Mouse (Mus musculus) central nervous system, embryonic 11.5 days (tissue): ENCODE measurements around the gene Ssxb2. TPM values are rescaled to one million over a fixed set of nuclear protein-coding genes. Genes with fewer than 3 reads are reported as not detected.

Experiments
- polyA plus RNA-seq: library from polyadenylated mRNA; depleted of rRNA; stranded (reverse); fragments of >200 nt; gene quantifications from 2 replicates; pipeline ENCODE4 v1.2.3, GENCODE M21; 2012; rRNA removed

Gene Ssxb2
- polyA plus RNA-seq = not detected in 2 replicates

DNA sequence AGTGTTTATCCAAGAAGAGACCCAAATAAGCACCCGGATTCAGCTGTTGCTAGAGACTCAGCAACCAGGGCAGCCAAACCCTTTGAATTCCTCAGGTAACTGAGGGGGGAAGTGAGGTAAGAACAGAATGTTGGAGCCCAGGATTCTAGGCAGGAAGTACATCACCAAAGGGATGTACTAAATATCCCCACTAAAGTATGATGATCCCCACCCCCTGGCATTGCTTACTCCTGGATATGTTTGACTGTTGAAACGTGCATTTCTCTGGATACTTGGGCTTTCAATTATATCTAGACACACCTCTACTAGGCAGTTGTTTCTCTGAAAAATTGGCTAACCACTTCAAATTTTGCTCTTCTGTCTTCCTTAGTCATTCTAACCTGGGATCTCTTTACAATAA lies at the start of gene Ssxb2:
Gene Ssxb2 (minus strand): TSS at position 101 of the 400 bp plus-strand sequence.

DNA sequence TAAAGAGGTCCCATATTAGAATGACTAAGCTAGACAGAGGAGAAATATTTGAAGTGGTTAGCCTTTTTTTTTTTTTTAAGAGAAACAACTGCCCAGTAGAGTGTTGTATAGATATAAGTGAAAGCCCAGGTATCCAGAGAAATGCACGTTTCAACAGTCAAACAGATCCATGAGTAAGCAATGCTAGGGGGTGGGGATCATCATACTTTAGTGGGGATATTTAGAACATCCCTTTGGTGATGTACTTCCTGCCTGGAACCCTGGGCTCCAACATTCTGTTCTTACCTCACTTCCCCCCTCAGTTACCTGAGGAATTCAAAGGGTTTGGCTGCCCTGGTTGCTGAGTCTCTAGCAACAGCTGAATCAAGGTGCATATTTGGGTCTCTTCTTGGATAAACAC lies 48.5 kb downstream of the Ssxb2 start, which contains the start of gene Ssxb1:
Gene Ssxb1 (plus strand): TSS at position 301 of the 400 bp plus-strand sequence.

Other genes with a start within 250 kb of the Ssxb2 start
- 33.4 and 40.6 TPM in 2 replicates for gene Ftsj1, start 209.3 kb downstream of the Ssxb2 start, polyA plus RNA-seq
- gene Slc38a5, start 190.6 kb downstream of the Ssxb2 start, polyA plus RNA-seq = 7.4 and 7.7 TPM in 2 replicates
- not detected in 2 replicates for gene Ssxb10, start 134.3 kb downstream of the Ssxb2 start, polyA plus RNA-seq
- gene Ssxb9, start 94.7 kb downstream of the Ssxb2 start, polyA plus RNA-seq = not detected in 2 replicates
- not detected in 2 replicates for gene Ssxb1, start 48.4 kb downstream of the Ssxb2 start, polyA plus RNA-seq
- gene Gm14459, start 63.2 kb upstream of the Ssxb2 start, polyA plus RNA-seq = not detected in 2 replicates
- not detected in 2 replicates for gene Ssxb6, start 86.5 kb upstream of the Ssxb2 start, polyA plus RNA-seq
- not detected in 2 replicates for gene Ssxb3, start 130.1 kb upstream of the Ssxb2 start, polyA plus RNA-seq
- gene Ssxb8, start 229.1 kb upstream of the Ssxb2 start, polyA plus RNA-seq = not detected in 2 replicates